Mouse (Mus musculus): ENCODE results near the gene Atp8a1. TPM values are rescaled to one million over a fixed set of nuclear protein-coding genes. Genes with fewer than 3 reads are reported as not detected.

The Atp8a1 gene
- total and polyA plus RNA-seq, 2 experiments from 2014 or later: 30.9 to 83.8 TPM

DNA sequence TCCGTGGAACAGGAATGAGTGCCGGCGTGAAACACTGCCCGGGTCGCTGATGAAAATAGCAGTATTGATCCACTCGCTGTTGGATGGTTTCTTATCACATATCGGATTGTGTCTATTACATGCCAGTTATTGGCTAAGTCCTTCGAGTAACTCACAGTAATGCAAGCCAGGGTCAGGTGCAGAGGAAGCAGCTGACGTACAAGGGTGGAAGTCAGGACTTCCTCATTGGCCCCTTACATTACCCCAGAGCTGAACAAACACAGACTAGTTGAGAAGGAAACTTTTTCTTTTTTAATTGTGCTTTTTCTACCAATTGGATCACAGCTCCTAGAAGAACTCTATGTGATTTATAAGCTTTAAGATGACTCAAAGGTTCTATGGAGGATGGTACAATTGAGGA lies 247.3 kb downstream of the Atp8a1 start:
- H3K4me1 ChIP-seq (ENCODE audit: insufficient read depth): no peaks in the 10 kb centered on the region
- DNase-seq (no peak), ATAC-seq (no peak)
- no peak overlapping the region for H3K27ac ChIP-seq (ENCODE audit: low read depth, low read length)
- H3K9me3 ChIP-seq (ENCODE audit: low read length): no peaks in the 10 kb centered on the region
- no peak overlapping the region for H3K9ac ChIP-seq
- TF ChIP-seq CTCF (IDR thresholded peaks at IDR 0.05; ENCODE audit: low read depth): no peak
- H3K27me3 ChIP-seq (ENCODE audit: insufficient read depth, low read length): no peaks in the 10 kb centered on the region; the same call in 1 of the 2 replicates
- no peak overlapping the region for H3K4me3 ChIP-seq (ENCODE audit: low read depth, low read length)
- 91% methylated on average over 9 of the region's 9 CpGs for WGBS
- H3K4me2 ChIP-seq (ENCODE audit: low read depth): no peak overlapping the region
- H3K36me3 ChIP-seq (ENCODE audit: insufficient read depth): no peaks in the 10 kb centered on the region

DNA sequence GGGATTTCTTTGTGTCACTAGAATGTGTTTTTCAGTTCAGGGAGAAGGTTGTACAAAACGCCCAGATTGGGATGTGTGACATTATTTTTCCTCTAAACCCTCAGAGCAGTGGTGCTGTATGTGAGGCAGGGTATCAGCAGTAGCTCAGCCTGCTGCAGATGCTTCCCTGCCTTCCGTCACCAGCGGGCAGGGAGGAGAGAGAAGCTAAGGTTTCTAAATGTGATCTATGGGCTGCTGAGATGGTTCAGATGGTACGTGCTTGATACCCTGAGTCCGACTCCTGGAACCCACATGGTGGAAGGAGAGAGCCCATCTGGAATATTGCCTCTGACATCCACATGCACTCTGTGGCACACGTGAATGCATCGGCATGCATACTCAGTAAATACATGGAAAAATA lies 251.6 kb downstream of the Atp8a1 start:
- ATAC-seq (no peak), DNase-seq (no peak)
- TF ChIP-seq CTCF (IDR thresholded peaks at IDR 0.05; ENCODE audit: low read depth): no peak
- no peaks in the 10 kb centered on the region for H3K9me3 ChIP-seq (ENCODE audit: low read length)
- no peak overlapping the region for H3K27ac ChIP-seq (ENCODE audit: low read depth, low read length)
- no peaks in the 10 kb centered on the region for H3K4me1 ChIP-seq (ENCODE audit: insufficient read depth)
- no peaks in the 10 kb centered on the region for H3K36me3 ChIP-seq (ENCODE audit: insufficient read depth)
- WGBS: 81% methylated on average over 7 of the region's 7 CpGs
- no peak overlapping the region for H3K4me3 ChIP-seq (ENCODE audit: low read depth, low read length)
- H3K9ac ChIP-seq: no peak overlapping the region
- H3K4me2 ChIP-seq (ENCODE audit: low read depth): no peak overlapping the region
- no peaks in the 10 kb centered on the region for H3K27me3 ChIP-seq (ENCODE audit: insufficient read depth, low read length)

DNA sequence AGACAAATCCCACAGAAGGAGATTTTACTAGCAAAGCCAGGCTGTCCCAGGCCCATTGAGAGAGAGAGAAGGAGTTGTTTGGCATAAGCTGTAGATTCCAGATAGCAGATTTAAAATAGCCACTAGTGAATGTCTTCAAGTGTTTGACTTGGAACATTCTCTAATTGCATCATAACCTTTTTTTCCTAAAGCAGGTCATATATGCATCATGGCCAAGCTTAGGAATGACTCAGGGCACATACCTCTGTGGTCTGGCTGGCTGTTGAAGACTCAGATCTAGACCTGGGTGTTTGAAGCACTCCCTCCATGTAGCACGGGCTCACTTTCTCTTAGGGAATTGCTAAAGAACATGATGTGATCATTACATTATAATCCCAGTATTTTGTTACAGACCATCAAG lies 252.2 kb downstream of the Atp8a1 start:
- no peak for TF ChIP-seq CTCF (IDR thresholded peaks at IDR 0.05; ENCODE audit: low read depth)
- no peak for DNase-seq
- no peak overlapping the region for H3K27ac ChIP-seq (ENCODE audit: low read depth, low read length)
- no peak overlapping the region for H3K4me2 ChIP-seq (ENCODE audit: low read depth)
- ATAC-seq: no peak
- no peaks in the 10 kb centered on the region for H3K27me3 ChIP-seq (ENCODE audit: insufficient read depth, low read length)
- no peaks in the 10 kb centered on the region for H3K4me1 ChIP-seq (ENCODE audit: insufficient read depth)
- H3K9ac ChIP-seq: no peak overlapping the region
- H3K4me3 ChIP-seq (ENCODE audit: low read depth, low read length): no peak overlapping the region
- WGBS: 82% methylated on average over 1 of the region's 1 CpGs
- no peaks in the 10 kb centered on the region for H3K9me3 ChIP-seq (ENCODE audit: low read length)
- H3K36me3 ChIP-seq (ENCODE audit: insufficient read depth): no peaks in the 10 kb centered on the region

DNA sequence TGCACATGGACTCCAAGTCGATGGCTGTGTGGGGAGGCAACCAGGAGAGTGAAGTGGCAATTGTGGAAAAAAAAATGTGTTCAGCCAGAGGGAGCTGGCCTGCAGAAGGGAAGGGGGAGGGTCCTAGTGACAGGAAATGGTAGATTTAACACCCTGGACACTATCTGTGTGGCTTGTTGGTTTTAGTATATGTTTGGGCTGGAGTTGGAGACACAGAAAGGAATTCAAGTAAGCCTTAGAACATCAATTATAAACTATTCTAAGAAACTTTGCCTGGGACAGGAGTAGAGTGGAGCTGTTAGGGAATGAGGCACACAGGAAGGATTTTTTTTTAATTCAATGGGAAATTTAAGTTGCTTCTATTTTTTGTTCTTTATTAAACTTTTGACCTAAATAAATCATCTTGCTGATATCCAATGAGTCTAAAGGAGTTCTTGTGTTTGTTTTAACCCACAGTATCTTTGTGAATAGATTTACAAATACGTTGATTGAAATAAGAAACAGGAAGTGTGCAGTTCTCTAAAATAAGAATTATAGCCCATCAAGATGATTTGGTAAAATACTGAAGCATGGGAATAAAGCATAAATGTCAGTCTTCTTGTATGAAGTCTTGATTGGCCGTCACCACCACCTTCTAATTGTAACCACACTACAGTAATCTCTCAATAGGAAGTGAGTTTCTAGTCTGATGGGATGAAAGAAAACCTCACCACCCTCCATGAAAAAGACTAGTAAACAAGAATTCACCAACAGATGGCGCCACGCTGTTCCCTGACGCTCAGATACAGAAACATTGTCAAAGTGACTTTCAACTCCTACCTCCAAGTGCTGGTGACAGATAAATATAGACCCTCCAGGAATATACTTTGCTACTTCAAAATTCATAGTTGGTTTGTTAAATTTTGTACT lies 267.3 kb downstream of the Atp8a1 start:
- ATAC-seq (no peak), DNase-seq (no peak)
- no peak overlapping the region for H3K27ac ChIP-seq (ENCODE audit: low read depth, low read length)
- H3K4me1 ChIP-seq (ENCODE audit: insufficient read depth): no peaks in the 10 kb centered on the region
- no peak overlapping the region for H3K9ac ChIP-seq
- H3K36me3 ChIP-seq (ENCODE audit: insufficient read depth): no peaks in the 10 kb centered on the region
- H3K4me3 ChIP-seq (ENCODE audit: low read depth, low read length): no peak overlapping the region
- TF ChIP-seq CTCF (IDR thresholded peaks at IDR 0.05; ENCODE audit: low read depth): 0 out of 2 replicates have a peak, but pooled peaks have one; percentile 17
- no peaks in the 10 kb centered on the region for H3K9me3 ChIP-seq (ENCODE audit: low read length)
- WGBS: 51% methylated on average over 6 of the region's 6 CpGs
- H3K4me2 ChIP-seq (ENCODE audit: low read depth): no peak overlapping the region
- no peaks in the 10 kb centered on the region for H3K27me3 ChIP-seq (ENCODE audit: insufficient read depth, low read length)

DNA sequence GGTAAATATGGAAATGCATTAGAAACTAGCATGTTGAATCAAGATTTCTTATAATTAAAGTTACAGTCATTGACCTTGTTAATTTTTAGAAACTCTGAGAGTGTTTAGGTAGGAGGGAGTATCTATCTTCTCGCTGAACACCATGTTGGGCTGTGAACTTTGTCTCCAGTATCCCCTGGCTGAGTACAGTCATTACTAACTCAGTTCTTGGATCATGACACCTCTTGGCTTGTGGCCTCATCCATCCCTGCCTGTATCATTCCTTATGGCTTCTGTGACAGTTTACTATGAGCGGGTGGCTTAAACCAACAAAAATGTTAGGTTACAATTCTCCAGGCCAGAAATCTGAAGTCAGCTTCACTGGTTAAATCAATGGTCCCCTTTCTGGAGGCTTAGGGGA lies 271.5 kb downstream of the Atp8a1 start:
- no peak for DNase-seq
- H3K4me1 ChIP-seq (ENCODE audit: insufficient read depth): no peaks in the 10 kb centered on the region
- no peak overlapping the region for H3K27ac ChIP-seq (ENCODE audit: low read depth, low read length)
- no peaks in the 10 kb centered on the region for H3K27me3 ChIP-seq (ENCODE audit: insufficient read depth, low read length)
- WGBS: 93% methylated on average over 2 of the region's 2 CpGs
- no peaks in the 10 kb centered on the region for H3K9me3 ChIP-seq (ENCODE audit: low read length)
- no peak overlapping the region for H3K4me3 ChIP-seq (ENCODE audit: low read depth, low read length)
- no peak for TF ChIP-seq CTCF (IDR thresholded peaks at IDR 0.05; ENCODE audit: low read depth)
- no peak for ATAC-seq
- H3K4me2 ChIP-seq (ENCODE audit: low read depth): no peak overlapping the region
- H3K9ac ChIP-seq: no peak overlapping the region
- H3K36me3 ChIP-seq (ENCODE audit: insufficient read depth): no peaks in the 10 kb centered on the region

DNA sequence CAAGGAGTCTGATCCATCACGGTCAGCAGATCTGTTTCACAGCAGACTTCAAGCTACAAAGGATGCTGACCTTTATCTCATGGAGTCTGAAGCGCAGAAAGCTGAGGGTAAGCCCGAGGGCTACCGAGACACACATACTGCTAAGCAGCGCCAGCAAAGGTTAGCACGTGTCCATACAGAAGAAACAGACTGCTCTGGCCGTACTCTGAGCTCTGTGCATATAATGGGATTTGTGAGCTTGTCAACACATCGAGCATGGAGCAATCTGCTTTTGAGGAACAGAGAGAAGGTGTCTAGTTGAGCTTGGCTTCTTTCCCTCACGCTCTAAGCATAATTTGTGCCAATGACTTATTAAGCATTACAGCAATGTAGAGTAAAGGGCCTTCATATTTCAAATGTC lies 273.2 kb downstream of the Atp8a1 start:
- ATAC-seq: no peak
- no peaks in the 10 kb centered on the region for H3K4me1 ChIP-seq (ENCODE audit: insufficient read depth)
- no peak for TF ChIP-seq CTCF (IDR thresholded peaks at IDR 0.05; ENCODE audit: low read depth)
- no peak for DNase-seq
- H3K4me3 ChIP-seq (ENCODE audit: low read depth, low read length): no peak overlapping the region
- H3K9ac ChIP-seq: no peak overlapping the region
- H3K27ac ChIP-seq (ENCODE audit: low read depth, low read length): no peak overlapping the region
- no peak overlapping the region for H3K4me2 ChIP-seq (ENCODE audit: low read depth)
- H3K36me3 ChIP-seq (ENCODE audit: insufficient read depth): no peaks in the 10 kb centered on the region
- no peaks in the 10 kb centered on the region for H3K27me3 ChIP-seq (ENCODE audit: insufficient read depth, low read length)
- WGBS: 86% methylated on average over 9 of the region's 9 CpGs
- H3K9me3 ChIP-seq (ENCODE audit: low read length): no peaks in the 10 kb centered on the region

DNA sequence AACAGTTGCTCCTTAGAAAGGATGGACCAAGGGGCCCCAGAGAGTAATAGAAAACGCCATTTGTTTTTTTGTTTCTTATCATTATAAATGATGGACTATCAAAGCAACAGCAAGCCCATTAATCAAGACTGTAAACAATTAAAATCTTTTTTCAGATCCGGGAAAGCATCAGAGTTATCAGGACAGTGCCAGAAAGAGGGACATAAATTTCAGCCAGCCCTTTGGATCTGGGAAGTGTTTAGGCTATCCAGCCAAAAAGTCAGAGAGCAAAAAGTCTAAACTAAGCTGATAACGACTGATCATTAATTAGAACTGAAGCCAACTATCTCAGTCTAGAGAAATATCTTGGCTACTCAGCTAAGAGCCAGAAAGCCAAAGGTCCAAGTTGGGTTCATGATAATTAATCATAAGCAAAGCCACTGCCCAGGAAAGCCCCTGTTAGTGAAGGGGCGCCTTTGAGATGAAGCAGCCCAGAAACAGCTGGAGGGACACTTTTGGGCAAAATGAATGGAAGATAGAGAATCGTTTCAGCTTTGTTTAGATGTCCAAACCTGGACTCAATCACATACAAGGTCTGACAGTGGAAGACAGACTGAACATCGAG lies 274.6 kb downstream of the Atp8a1 start:
- ATAC-seq: no peak
- H3K4me1 ChIP-seq (ENCODE audit: insufficient read depth): no peaks in the 10 kb centered on the region
- H3K27me3 ChIP-seq (ENCODE audit: insufficient read depth, low read length): no peaks in the 10 kb centered on the region
- no peak overlapping the region for H3K4me3 ChIP-seq (ENCODE audit: low read depth, low read length)
- 75% methylated on average over 6 of the region's 6 CpGs for WGBS
- TF ChIP-seq CTCF (IDR thresholded peaks at IDR 0.05; ENCODE audit: low read depth): no peak
- no peaks in the 10 kb centered on the region for H3K36me3 ChIP-seq (ENCODE audit: insufficient read depth)
- DNase-seq: no peak
- H3K9me3 ChIP-seq (ENCODE audit: low read length): no peaks in the 10 kb centered on the region
- H3K27ac ChIP-seq (ENCODE audit: low read depth, low read length): no peak overlapping the region
- H3K9ac ChIP-seq: no peak overlapping the region
- no peak overlapping the region for H3K4me2 ChIP-seq (ENCODE audit: low read depth)

Small RNA genes within 50 kb of the gene (microRNA-seq; reads per million reads assigned to microRNA genes)
- gene Gm23617: 0 reads per million in 2 experiments

Other genes starting within 250 kb of the Atp8a1 start
- gene Shisa3, start 239.6 kb downstream of the Atp8a1 start, total RNA-seq (2014; rRNA removed): 1.4 and 1.9 TPM in 2 replicates
- 0.62 and 0.65 TPM in 2 replicates for gene Shisa3, start 239.6 kb downstream of the Atp8a1 start, polyA plus RNA-seq (2015; fragmentation: Nextera tagmentation; extraction: Ambion mirVana)
- gene Gm5108, start 94.2 kb upstream of the Atp8a1 start, total RNA-seq (2014; rRNA removed): not detected in 2 replicates
- gene Gm5108, start 94.2 kb upstream of the Atp8a1 start, polyA plus RNA-seq (2015; fragmentation: Nextera tagmentation; extraction: Ambion mirVana): not detected in 2 replicates
- gene Gm21905, start 99.0 kb upstream of the Atp8a1 start, total RNA-seq (2014; rRNA removed): not detected in 2 replicates
- not detected in 2 replicates for gene Gm21905, start 99.0 kb upstream of the Atp8a1 start, polyA plus RNA-seq (2015; fragmentation: Nextera tagmentation; extraction: Ambion mirVana)
- not detected in 2 replicates for gene Grxcr1, start 184.4 kb upstream of the Atp8a1 start, total RNA-seq (2014; rRNA removed)
- gene Grxcr1, start 184.4 kb upstream of the Atp8a1 start, polyA plus RNA-seq (2015; fragmentation: Nextera tagmentation; extraction: Ambion mirVana): not detected in 2 replicates

Data from forebrain, postnatal 0 days (tissue).